In genomic region chr14:45642217-45642616, GRCm38 (mm10) we compare ENCODE assay signal across 23 mouse cellular contexts. TPM values are rescaled to one million over a fixed set of nuclear protein-coding genes. Genes with fewer than 3 reads are reported as not detected.
DNase-seq lines count a peak whose midpoint lies in the region; ATAC-seq and TF ChIP-seq lines count a peak whose summit lies in the region.
"Had no signal": no experiment of that assay in that cellular context is flagged by ENCODE, and none has a peak within 500 bp of the region (broad histone marks: within the 10 kb centered on the region; RNA-seq: fewer than 3 reads in every experiment).

No protein-coding gene starts in this region.

- H3K9me3 ChIP-seq in hindbrain, embryonic 15.5 days = no peaks in the 10 kb centered on the region
- H3K9me3 ChIP-seq in hindbrain, embryonic 12.5 days (replicated peaks) = no peaks in the 10 kb centered on the region
- no peaks in the 10 kb centered on the region for H3K9me3 ChIP-seq in lung, embryonic 14.5 days (ENCODE audit: low read depth, low read length)
- no peaks in the 10 kb centered on the region for H3K9me3 ChIP-seq in neural tube, embryonic 14.5 days (ENCODE audit: control insufficient read depth, low read length)
- H3K9me3 ChIP-seq: G1E; heart, embryonic 12.5 days; lung, embryonic 15.5 days had no signal

- H3K36me3 ChIP-seq in hindbrain, embryonic 15.5 days = no peaks in the 10 kb centered on the region
- H3K36me3 ChIP-seq in hindbrain, embryonic 12.5 days = no peaks in the 10 kb centered on the region
- no peaks in the 10 kb centered on the region for H3K36me3 ChIP-seq in lung, embryonic 14.5 days (ENCODE audit: insufficient read depth)
- no peaks in the 10 kb centered on the region for H3K36me3 ChIP-seq in neural tube, embryonic 14.5 days (ENCODE audit: control insufficient read depth, insufficient read depth, low read length)
- H3K36me3 ChIP-seq: heart, embryonic 12.5 days; lung, embryonic 15.5 days had no signal

- no peak for DNase-seq in cerebellum, adult 11 months
- DNase-seq in lung, embryonic 14.5 days = no peak
- no peak for DNase-seq in lung, adult 18-20 months
- DNase-seq in adrenal gland, adult 8-10 months = no peak
- DNase-seq: cerebellum, adult 11-12 months; cerebellum, postnatal 25 days; gastrocnemius, postnatal 36 days; heart, postnatal 36 days; kidney, postnatal 25 days; liver; retina, postnatal 1 day; right cerebral cortex, postnatal 4 days; thymus, adult 18-20 months had no signal

- H3K9ac ChIP-seq in hindbrain, embryonic 15.5 days = no peak overlapping the region
- H3K9ac ChIP-seq in hindbrain, embryonic 12.5 days = no peak overlapping the region
- H3K9ac ChIP-seq in lung, embryonic 14.5 days = no peak overlapping the region
- no peak overlapping the region for H3K9ac ChIP-seq in neural tube, embryonic 14.5 days (replicated peaks; ENCODE audit: low read depth, low read length)
- H3K9ac ChIP-seq: heart, embryonic 12.5 days; lung, embryonic 15.5 days had no signal

- WGBS in hindbrain, embryonic 15.5 days = 74% methylated on average over 9 of the region's 9 CpGs
- WGBS in hindbrain, embryonic 12.5 days = 83% methylated on average over 9 of the region's 9 CpGs
- WGBS in lung, embryonic 14.5 days = 75% methylated on average over 9 of the region's 9 CpGs
- 84% methylated on average over 9 of the region's 9 CpGs for WGBS in neural tube, embryonic 14.5 days

- H3K4me1 ChIP-seq in hindbrain, embryonic 15.5 days (replicated peaks) = peaks cover 32% of the 10 kb centered on the region
- H3K4me1 ChIP-seq in hindbrain, embryonic 12.5 days = peaks cover 22% of the 10 kb centered on the region
- H3K4me1 ChIP-seq in lung, embryonic 14.5 days (ENCODE audit: insufficient read depth) = no peaks in the 10 kb centered on the region
- no peaks in the 10 kb centered on the region; the same call in 1 of the 2 replicates for H3K4me1 ChIP-seq in neural tube, embryonic 14.5 days (ENCODE audit: control insufficient read depth, insufficient read depth, low read length)
- H3K4me1 ChIP-seq: lung, embryonic 15.5 days had no signal

- no peak overlapping the region for H3K4me3 ChIP-seq in hindbrain, embryonic 15.5 days
- no peak overlapping the region for H3K4me3 ChIP-seq in hindbrain, embryonic 12.5 days
- H3K4me3 ChIP-seq in lung, embryonic 14.5 days (ENCODE audit: low read depth, low read length) = no peak overlapping the region
- no peak overlapping the region for H3K4me3 ChIP-seq in neural tube, embryonic 14.5 days (ENCODE audit: low read depth, low read length)
- H3K4me3 ChIP-seq: heart, embryonic 12.5 days; lung, embryonic 15.5 days had no signal

- no peak for TF ChIP-seq CTCF in lung, embryonic 14.5 days (IDR thresholded peaks at IDR 0.05; ENCODE audit: low read depth)

- no peak overlapping the region for H3K4me2 ChIP-seq in hindbrain, embryonic 15.5 days
- no peak overlapping the region for H3K4me2 ChIP-seq in hindbrain, embryonic 12.5 days (replicated peaks)
- H3K4me2 ChIP-seq in lung, embryonic 14.5 days = no peak overlapping the region
- no peak overlapping the region for H3K4me2 ChIP-seq in neural tube, embryonic 14.5 days (ENCODE audit: low read depth, low read length)
- H3K4me2 ChIP-seq: heart, embryonic 12.5 days; lung, embryonic 15.5 days had no signal

- 0 out of 2 replicates have a peak overlapping the region, but pooled peaks have one; percentile 21 for H3K27ac ChIP-seq in hindbrain, embryonic 15.5 days (replicated peaks)
- no peak overlapping the region for H3K27ac ChIP-seq in hindbrain, embryonic 12.5 days
- peak overlapping the region; percentile 12; the same call in 1 of the 2 replicates for H3K27ac ChIP-seq in lung, embryonic 14.5 days (ENCODE audit: low read depth)
- 0 out of 2 replicates have a peak overlapping the region, but pooled peaks have one; percentile 4 for H3K27ac ChIP-seq in neural tube, embryonic 14.5 days (ENCODE audit: low read depth, low read length)
- H3K27ac ChIP-seq: lung, embryonic 15.5 days; macrophage had no signal

- no peaks in the 10 kb centered on the region for H3K27me3 ChIP-seq in hindbrain, embryonic 15.5 days
- no peaks in the 10 kb centered on the region for H3K27me3 ChIP-seq in hindbrain, embryonic 12.5 days
- H3K27me3 ChIP-seq in lung, embryonic 14.5 days (ENCODE audit: insufficient read depth, low read length) = no peaks in the 10 kb centered on the region
- H3K27me3 ChIP-seq in neural tube, embryonic 14.5 days (ENCODE audit: control insufficient read depth, insufficient read depth, low read length) = no peaks in the 10 kb centered on the region
- H3K27me3 ChIP-seq: heart, embryonic 12.5 days; lung, embryonic 15.5 days had no signal

- 0 out of 2 replicates have a peak, but pooled peaks have one; percentile 10 for ATAC-seq in cerebellum, adult (ENCODE audit: insufficient number of reproducible peaks, low FRiP score, low TSS enrichment)
- no peak; the same call in 1 of the 2 replicates for ATAC-seq in hindbrain, embryonic 15.5 days (ENCODE audit: low FRiP score, low read depth)
- no peak for ATAC-seq in hindbrain, embryonic 12.5 days (ENCODE audit: low FRiP score)
- ATAC-seq in lung, embryonic 14.5 days (ENCODE audit: insufficient read depth) = no peak
- ATAC-seq in neural tube, embryonic 14.5 days (ENCODE audit: low read depth) = no peak
- ATAC-seq: CD4-positive, CD25-positive, alpha-beta regulatory T cell, adult 4 months; intestine, embryonic 16.5 days had no signal

RNA-seq across cellular contexts. Expression of gene Ddhd1, which starts 15.7 kb away (rescaled TPM):
- 19.8 and 21.2 TPM in 2 replicates for polyA plus RNA-seq in hindbrain, embryonic 15.5 days (2015; fragmentation: Nextera tagmentation; extraction: Ambion mirVana)
- polyA plus RNA-seq in hindbrain, embryonic 12.5 days (2016; fragmentation: Nextera tagmentation; extraction: Ambion mirVana) = 17.9 and 20.8 TPM in 2 replicates
- 7.2 and 8.5 TPM in 2 replicates for polyA plus RNA-seq in lung, embryonic 14.5 days (2014; fragmentation: Nextera tagmentation; extraction: Ambion mirVana)
- polyA plus RNA-seq in neural tube, embryonic 14.5 days (2014; fragmentation: Nextera tagmentation; extraction: Ambion mirVana) = 31.0 and 34.1 TPM in 2 replicates
- 10 to 100 TPM; 17.1 to 21.1 (median 18.9) TPM for total RNA-seq in adrenal gland, adult 8-10 months (2022)
